Mouse (Mus musculus) heart, embryonic 16.5 days (tissue): ENCODE measurements at regions not wholly inside any gene's neighbourhood (a gene's known extent, or its start where the extent isn't known, plus 50 kb on each side); places are given as distances from the start of the nearest gene placed in this dataset.
"Not testable (repeated sequence)": the region's sequence is repeated elsewhere in the genome, so short reads cannot be mapped to it uniquely, and the experiment has no call there.

Experiments
- ATAC-seq: fragments of 200-750 bp; cut with Nextera tagmentation; replicated peaks from 2 replicates; pipeline ENCODE4 v1.8.0; 2017; ENCODE audit warnings: moderate number of reproducible peaks; ENCODE audit not compliant: insufficient read depth, low FRiP score; ENCODE audit errors: extremely low read depth
- H3K27ac ChIP-seq: fragments of 300-500 bp; sonication (generic); 2 replicates; pipeline ENCODE4 v1.5.1; 2014; ENCODE audit warnings: mild to moderate bottlenecking, low read length, control low read depth, moderate library complexity
- H3K27me3 ChIP-seq: fragments of 300-500 bp; sonication (generic); 2 replicates; pipeline ENCODE4 v1.6.1; 2014; ENCODE audit warnings: low read length, mixed read lengths; ENCODE audit not compliant: control insufficient read depth, insufficient read depth
- H3K36me3 ChIP-seq: fragments of 300-500 bp; sonication (generic); 2 replicates; pipeline ENCODE4 v1.6.1; 2014; ENCODE audit not compliant: control insufficient read depth, insufficient read depth
- H3K4me1 ChIP-seq: fragments of 300-500 bp; sonication (generic); 2 replicates; pipeline ENCODE4 v1.6.1; 2014; ENCODE audit warnings: low read length, mixed read lengths; ENCODE audit not compliant: control insufficient read depth, insufficient read depth
- H3K4me2 ChIP-seq: fragments of 300-500 bp; sonication (generic); 2 replicates; pipeline ENCODE4 v1.6.1; 2014; ENCODE audit warnings: low read depth, mild to moderate bottlenecking, control low read depth, low read length
- H3K4me3 ChIP-seq: fragments of 300-500 bp; sonication (generic); 2 replicates; pipeline ENCODE4 v1.5.1; 2014; ENCODE audit warnings: mild to moderate bottlenecking, control low read depth, low read length
- H3K9ac ChIP-seq: fragments of 300-500 bp; sonication (generic); 2 replicates; pipeline ENCODE4 v1.6.1; 2014; ENCODE audit warnings: low read length, control low read depth
- H3K9me3 ChIP-seq: fragments of 300-500 bp; sonication (generic); replicated peaks from 2 replicates; pipeline ENCODE4 v1.6.1; 2016; ENCODE audit warnings: low read length; ENCODE audit not compliant: control insufficient read depth
- WGBS: fragments of 180-500 bp; shearing (Covaris S2); extraction: QIAGEN DNeasy Blood & Tissue Kit; methylation state at CpG from one replicate; pipeline ENCODE4 v1.1.7; 2014; 5-methylcytosine and 5-hydroxymethylcytosine counted together

DNA sequence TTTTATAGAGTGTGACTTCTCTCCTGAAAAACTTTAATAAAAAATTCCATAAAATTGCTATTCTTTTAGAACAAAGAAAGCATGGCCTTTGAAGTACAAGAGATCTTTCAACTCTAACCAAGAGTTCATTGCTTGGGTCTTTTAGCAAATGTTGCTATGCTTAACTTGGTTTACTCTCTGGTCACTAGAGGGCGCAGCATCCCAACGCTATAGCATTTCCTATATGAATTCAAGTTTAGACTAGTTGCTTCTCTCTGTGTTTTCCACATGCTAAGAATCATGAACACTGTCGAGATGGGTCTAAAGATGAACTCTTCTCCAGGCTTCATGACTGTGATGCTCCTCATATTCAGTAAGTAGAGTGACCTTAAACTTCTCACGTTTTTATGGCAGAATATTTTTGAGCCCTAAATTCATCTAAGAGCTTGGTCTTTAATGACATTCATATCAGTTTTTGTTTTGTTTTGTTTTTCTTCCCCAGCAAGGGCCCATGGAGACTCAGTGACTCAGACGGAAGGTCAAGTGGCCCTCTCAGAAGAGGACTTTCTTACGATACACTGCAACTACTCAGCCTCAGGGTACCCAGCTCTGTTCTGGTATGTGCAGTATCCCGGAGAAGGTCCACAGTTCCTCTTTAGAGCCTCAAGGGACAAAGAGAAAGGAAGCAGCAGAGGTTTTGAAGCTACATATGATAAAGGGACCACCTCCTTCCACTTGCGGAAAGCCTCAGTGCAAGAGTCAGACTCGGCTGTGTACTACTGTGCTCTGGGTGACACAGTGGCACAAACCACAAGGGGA, 823.2 kb upstream of the Olfr1507 start:
- H3K4me3 ChIP-seq, H3K4me2 ChIP-seq, H3K4me1 ChIP-seq, H3K9me3 ChIP-seq, H3K9ac ChIP-seq, H3K36me3 ChIP-seq, ATAC-seq, H3K27ac ChIP-seq, H3K27me3 ChIP-seq: not testable (repeated sequence)
- no CpG with 5 or more reads among the region's 9 CpGs for WGBS

- H3K36me3 ChIP-seq, H3K27me3 ChIP-seq, H3K4me2 ChIP-seq, H3K9me3 ChIP-seq, H3K27ac ChIP-seq, H3K4me1 ChIP-seq, H3K9ac ChIP-seq, H3K4me3 ChIP-seq, ATAC-seq: not testable (repeated sequence)
- WGBS, result 19% methylated on average over 1 of the region's 1 CpGs
Observed at GRCm38 (mm10) chr14:53312490-53312889, 816.9 kb upstream of the Olfr1507 start.

- not testable (repeated sequence) for H3K4me3 ChIP-seq, H3K9me3 ChIP-seq, H3K4me1 ChIP-seq, H3K9ac ChIP-seq, ATAC-seq, H3K27ac ChIP-seq, H3K4me2 ChIP-seq, H3K36me3 ChIP-seq, H3K27me3 ChIP-seq
- WGBS, result no CpG with 5 or more reads among the region's 3 CpGs
Observed at GRCm38 (mm10) chr14:53303179-53303578, 807.6 kb upstream of the Olfr1507 start.

- no CpG with 5 or more reads among the region's 3 CpGs for WGBS
Observed at GRCm38 (mm10) chr14:53302491-53302829, 806.9 kb upstream of the Olfr1507 start.

GRCm38 (mm10) chr14:53301722-53302490, 806.4 kb upstream of the Olfr1507 start:
- not testable (repeated sequence) for ATAC-seq, H3K4me3 ChIP-seq
- WGBS, result no CpG with 5 or more reads among the region's 11 CpGs

More at GRCm38 (mm10) chr14:53302491-53302829, 806.9 kb upstream of the Olfr1507 start:
- H3K4me2 ChIP-seq, H3K4me1 ChIP-seq, H3K4me3 ChIP-seq, H3K9me3 ChIP-seq, H3K36me3 ChIP-seq, H3K27ac ChIP-seq, H3K9ac ChIP-seq, ATAC-seq, H3K27me3 ChIP-seq: not testable (repeated sequence)

DNA sequence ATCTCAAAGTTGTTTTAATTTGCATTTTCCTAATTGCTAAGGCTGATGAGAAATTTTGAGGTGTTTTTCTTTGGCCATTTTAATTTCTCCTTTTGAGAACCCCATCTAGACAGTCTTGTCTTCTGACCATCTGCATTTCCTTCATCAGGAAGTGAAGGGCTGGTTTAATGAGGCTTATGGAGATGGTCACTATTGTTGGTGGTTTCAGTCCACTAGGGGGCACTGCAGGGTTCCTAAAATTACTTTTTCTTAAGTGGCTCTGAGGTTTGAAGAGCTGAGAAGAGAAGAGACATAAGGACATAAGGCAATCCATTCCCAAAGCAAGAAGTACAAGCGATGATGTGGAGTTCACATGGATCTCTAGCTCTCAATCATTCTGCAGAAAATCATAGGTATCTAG, 805.6 kb upstream of the Olfr1507 start:
- H3K4me3 ChIP-seq, H3K9me3 ChIP-seq, H3K27me3 ChIP-seq, H3K4me2 ChIP-seq, H3K9ac ChIP-seq, ATAC-seq, H3K27ac ChIP-seq, H3K36me3 ChIP-seq, H3K4me1 ChIP-seq: not testable (repeated sequence)
- 68% methylated on average over 1 of the region's 1 CpGs for WGBS

More at GRCm38 (mm10) chr14:53301722-53302490, 806.4 kb upstream of the Olfr1507 start:
- not testable (repeated sequence) for H3K4me1 ChIP-seq, H3K9me3 ChIP-seq, H3K27me3 ChIP-seq, H3K27ac ChIP-seq, H3K36me3 ChIP-seq, H3K9ac ChIP-seq, H3K4me2 ChIP-seq

- H3K36me3 ChIP-seq, H3K27me3 ChIP-seq, H3K4me3 ChIP-seq, ATAC-seq, H3K9ac ChIP-seq, H3K27ac ChIP-seq, H3K9me3 ChIP-seq, H3K4me2 ChIP-seq, H3K4me1 ChIP-seq: not testable (repeated sequence)
- WGBS, result no CpG with 5 or more reads among the region's 5 CpGs
Observed at GRCm38 (mm10) chr14:53299735-53300134, 804.2 kb upstream of the Olfr1507 start.

DNA sequence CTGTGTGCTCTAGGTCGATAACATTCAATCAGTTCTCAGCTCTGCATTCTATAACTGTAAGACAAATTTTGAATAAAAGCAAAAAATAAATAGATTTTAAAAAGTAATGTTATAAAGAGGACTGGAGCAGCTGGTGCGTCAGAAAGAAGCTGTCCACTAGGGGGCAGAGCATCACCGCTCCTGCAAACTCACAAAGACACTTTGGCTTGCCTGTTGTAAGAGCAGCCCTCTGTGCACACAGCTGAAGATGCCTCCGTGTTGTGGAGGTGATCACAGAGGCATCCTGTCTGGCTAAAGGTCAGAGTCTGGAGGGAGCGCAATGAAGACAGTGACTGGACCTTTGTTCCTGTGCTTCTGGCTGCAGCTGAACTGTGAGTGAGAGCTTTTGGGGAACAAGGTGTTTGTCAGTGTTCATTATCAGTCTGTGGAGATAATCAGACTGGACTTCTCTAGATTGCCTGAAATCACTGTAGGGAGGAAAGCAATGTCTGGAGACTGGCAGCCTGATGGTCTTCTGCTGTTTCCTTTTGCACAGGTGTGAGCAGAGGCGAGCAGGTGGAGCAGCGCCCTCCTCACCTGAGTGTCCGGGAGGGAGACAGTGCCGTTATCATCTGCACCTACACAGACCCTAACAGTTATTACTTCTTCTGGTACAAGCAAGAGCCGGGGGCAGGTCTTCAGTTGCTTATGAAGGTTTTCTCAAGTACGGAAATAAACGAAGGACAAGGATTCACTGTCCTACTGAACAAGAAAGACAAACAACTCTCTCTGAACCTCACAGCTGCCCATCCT, 788.0 kb upstream of the Olfr1507 start:
- ATAC-seq, result not testable (repeated sequence)

GRCm38 (mm10) chr14:53273218-53273617, 777.7 kb upstream of the Olfr1507 start:
- not testable (repeated sequence) for H3K4me3 ChIP-seq, ATAC-seq, H3K4me2 ChIP-seq, H3K36me3 ChIP-seq, H3K27me3 ChIP-seq, H3K27ac ChIP-seq, H3K9me3 ChIP-seq, H3K4me1 ChIP-seq, H3K9ac ChIP-seq
- 81% methylated on average over 3 of the region's 4 CpGs for WGBS

More for the DNA sequence above, 788.0 kb upstream of the Olfr1507 start:
- H3K9ac ChIP-seq, H3K4me1 ChIP-seq, H3K27ac ChIP-seq, H3K9me3 ChIP-seq, H3K36me3 ChIP-seq, H3K4me3 ChIP-seq, H3K27me3 ChIP-seq, H3K4me2 ChIP-seq: not testable (repeated sequence)
- no CpG with 5 or more reads among the region's 12 CpGs for WGBS
